Mouse (Mus musculus): ENCODE data around the gene Rab3gap2.

Gene Rab3gap2

GRCm38 (mm10) chr1:185331983-185332430 lies 128.1 kb downstream of the Rab3gap2 start, which contains the start of gene Bpnt1:
Gene Bpnt1, plus strand, starts transcription at chr1:185332149.
- DNase-seq (ENCODE audit: low read depth): peak; percentile 91

GRCm38 (mm10) chr1:185333651-185334050 lies 129.7 kb downstream of the Rab3gap2 start:
- DNase-seq (ENCODE audit: low read depth): no peak

GRCm38 (mm10) chr1:185334136-185334535 lies 130.2 kb downstream of the Rab3gap2 start:
- no peak for DNase-seq (ENCODE audit: low read depth)

DNA sequence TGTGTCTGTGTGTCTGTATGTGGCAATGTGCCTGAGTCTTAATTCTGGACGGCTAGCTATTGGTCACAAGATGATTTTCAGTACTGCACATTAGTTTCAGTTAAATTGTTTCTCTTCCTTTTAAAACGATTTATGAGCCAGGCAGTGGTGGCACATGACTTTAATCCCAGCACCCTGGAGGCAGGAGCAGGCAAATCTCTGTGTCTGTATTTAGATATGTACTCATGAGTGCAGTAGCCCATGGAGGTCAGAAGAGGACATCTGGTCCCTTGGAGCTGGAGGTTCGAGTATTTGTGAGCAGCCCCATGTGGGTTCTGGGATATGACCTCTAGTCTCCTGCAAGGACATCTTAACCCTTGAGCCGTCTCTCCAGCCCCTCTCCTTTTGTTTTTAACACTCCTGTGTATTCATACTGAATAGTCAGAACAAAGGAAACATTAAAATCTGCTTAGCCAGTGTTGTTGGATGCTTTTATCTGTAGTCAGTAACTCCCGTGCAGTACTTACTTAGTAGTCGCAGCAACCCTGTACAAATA lies 131.4 kb downstream of the Rab3gap2 start:
- DNase-seq (ENCODE audit: low read depth): no peak
